Comparison of ENCODE assay signal across 20 mouse cellular contexts in genomic region chr15:31248882-31249281, GRCm38 (mm10). TPM values are rescaled to one million over a fixed set of nuclear protein-coding genes. Genes with fewer than 3 reads are reported as not detected.
DNase-seq lines count a peak whose midpoint lies in the region; ATAC-seq lines count a peak whose summit lies in the region.
"Had no signal": no experiment of that assay in that cellular context is flagged by ENCODE, and none has a peak within 500 bp of the region (broad histone marks: within the 10 kb centered on the region; RNA-seq: fewer than 3 reads in every experiment).

No protein-coding gene starts in this region.

- H3K4me3 ChIP-seq in embryonic facial prominence, embryonic 15.5 days (replicated peaks) = no peak overlapping the region
- no peak overlapping the region for H3K4me3 ChIP-seq in limb, embryonic 15.5 days
- H3K4me3 ChIP-seq: heart, embryonic 10.5 days; neural tube, embryonic 12.5 days had no signal

- WGBS in embryonic facial prominence, embryonic 15.5 days = 42% methylated on average over 7 of the region's 7 CpGs
- 40% methylated on average over 7 of the region's 7 CpGs for WGBS in limb, embryonic 15.5 days

- H3K9me3 ChIP-seq in embryonic facial prominence, embryonic 15.5 days (replicated peaks) = no peaks in the 10 kb centered on the region
- H3K9me3 ChIP-seq in limb, embryonic 15.5 days = no peaks in the 10 kb centered on the region
- H3K9me3 ChIP-seq: heart, embryonic 10.5 days; neural tube, embryonic 12.5 days had no signal

- no peak overlapping the region for H3K4me2 ChIP-seq in embryonic facial prominence, embryonic 15.5 days (replicated peaks)
- H3K4me2 ChIP-seq in limb, embryonic 15.5 days = no peak overlapping the region
- H3K4me2 ChIP-seq: neural tube, embryonic 12.5 days had no signal

- peak; percentile 53 for DNase-seq in embryo, embryonic 10.5 days (ENCODE audit: low spot score)
- DNase-seq in embryo, embryonic 9.5 days (ENCODE audit: extremely low spot score) = no peak
- DNase-seq in MEL-GATA-1-ER (ENCODE audit: extremely low read depth, low read depth) = peak; percentile 30
- DNase-seq in cerebellum, postnatal 14 days = no peak
- DNase-seq in right cerebral cortex, postnatal 36 days (ENCODE audit: low spot score in 2 of 2) = no peak
- no peak for DNase-seq in cerebellum, adult 18-20 months
- DNase-seq: cerebellum, adult 9-10 months; heart, postnatal 36 days; kidney, adult 8-10 months; kidney, postnatal 4 days; layer of hippocampus, postnatal 36 days; left cerebral cortex, postnatal 4 days; lung, adult 2 months; lung, postnatal 4 days; thymus, postnatal 14 days had no signal

- no peaks in the 10 kb centered on the region for H3K27me3 ChIP-seq in embryonic facial prominence, embryonic 15.5 days
- no peaks in the 10 kb centered on the region for H3K27me3 ChIP-seq in limb, embryonic 15.5 days
- H3K27me3 ChIP-seq: neural tube, embryonic 12.5 days had no signal

- H3K9ac ChIP-seq in embryonic facial prominence, embryonic 15.5 days = no peak overlapping the region
- no peak overlapping the region for H3K9ac ChIP-seq in limb, embryonic 15.5 days
- H3K9ac ChIP-seq: neural tube, embryonic 12.5 days had no signal

- H3K27ac ChIP-seq in embryonic facial prominence, embryonic 15.5 days (replicated peaks) = peak overlapping the region; percentile 65
- H3K27ac ChIP-seq in limb, embryonic 15.5 days = peak overlapping the region; percentile 62
- H3K27ac ChIP-seq: heart, embryonic 10.5 days; neural tube, embryonic 12.5 days had no signal

- H3K4me1 ChIP-seq in embryonic facial prominence, embryonic 15.5 days = peaks cover 51% of the 10 kb centered on the region
- peaks cover 48% of the 10 kb centered on the region for H3K4me1 ChIP-seq in limb, embryonic 15.5 days
- H3K4me1 ChIP-seq: neural tube, embryonic 12.5 days had no signal

- H3K36me3 ChIP-seq in embryonic facial prominence, embryonic 15.5 days = peaks cover 2% of the 10 kb centered on the region; the same call in 1 of the 2 replicates
- H3K36me3 ChIP-seq in limb, embryonic 15.5 days = 0 out of 2 replicates have a peak, but pooled peaks cover 3% of the 10 kb centered on the region
- H3K36me3 ChIP-seq: heart, embryonic 10.5 days; neural tube, embryonic 12.5 days had no signal

- no peak for ATAC-seq in embryonic facial prominence, embryonic 15.5 days (ENCODE audit: insufficient number of reproducible peaks, low FRiP score, low TSS enrichment, low read depth)
- no peak for ATAC-seq in limb, embryonic 15.5 days (ENCODE audit: insufficient number of reproducible peaks, low FRiP score, low TSS enrichment, low read depth)
- ATAC-seq: forebrain, embryonic 16.5 days had no signal

RNA-seq across cellular contexts. Expression of gene Dap, which starts 24.8 kb away (rescaled TPM):
- 111 and 115 TPM in 2 replicates for polyA plus RNA-seq in embryonic facial prominence, embryonic 15.5 days (2015; fragmentation: Nextera tagmentation; extraction: Ambion mirVana)
- polyA plus RNA-seq in limb, embryonic 15.5 days (2015; fragmentation: Nextera tagmentation; extraction: Ambion mirVana) = 112 and 125 TPM in 2 replicates

Comparison
In these comparisons a context has a peak if more than half of its experiments do, and no peak if none do; other contexts are left out.
1. DNase-seq: peak in embryo, embryonic 10.5 days (single experiment) and MEL-GATA-1-ER (single experiment); none in embryo, embryonic 9.5 days (single experiment), cerebellum, postnatal 14 days (0 of 2), right cerebral cortex, postnatal 36 days (0 of 2) and cerebellum, adult 18-20 months (0 of 2).